Mouse (Mus musculus) ovary, postnatal 10 days (tissue): ENCODE results near the gene Adgrl3.

Experiments
- DNase-seq: peaks from one replicate; pipeline ENCODE4 v3.0.0; 2022; ENCODE audit warnings: low spot score

The Adgrl3 gene

GRCm38 (mm10) chr5:81566577-81566976 is 546.6 kb downstream of the Adgrl3 start:
- no peak for DNase-seq

GRCm38 (mm10) chr5:81568743-81569142 is 548.8 kb downstream of the Adgrl3 start:
- no peak for DNase-seq

- DNase-seq, result no peak
Measured at GRCm38 (mm10) chr5:81582886-81583285, 562.9 kb downstream of the Adgrl3 start.

- DNase-seq, result no peak
Measured at GRCm38 (mm10) chr5:81583425-81583824, 563.5 kb downstream of the Adgrl3 start.

GRCm38 (mm10) chr5:81584945-81585344 is 565.0 kb downstream of the Adgrl3 start:
- DNase-seq, result no peak

GRCm38 (mm10) chr5:81590005-81590694 is 570.2 kb downstream of the Adgrl3 start:
- DNase-seq, result no peak

GRCm38 (mm10) chr5:81591481-81591880 is 571.5 kb downstream of the Adgrl3 start:
- no peak for DNase-seq

GRCm38 (mm10) chr5:81593396-81593995 is 573.6 kb downstream of the Adgrl3 start:
- no peak for DNase-seq

GRCm38 (mm10) chr5:81598041-81598440 is 578.1 kb downstream of the Adgrl3 start:
- DNase-seq, result no peak

GRCm38 (mm10) chr5:81602889-81603288 is 583.0 kb downstream of the Adgrl3 start:
- no peak for DNase-seq

- no peak for DNase-seq
Measured at GRCm38 (mm10) chr5:81605646-81606045, 585.7 kb downstream of the Adgrl3 start.

GRCm38 (mm10) chr5:81610223-81610622 is 590.3 kb downstream of the Adgrl3 start:
- DNase-seq, result no peak

GRCm38 (mm10) chr5:81614674-81615073 is 594.7 kb downstream of the Adgrl3 start:
- DNase-seq, result no peak

GRCm38 (mm10) chr5:81621106-81621505 is 601.2 kb downstream of the Adgrl3 start:
- no peak for DNase-seq

- no peak for DNase-seq
Measured at GRCm38 (mm10) chr5:81621715-81622114, 601.8 kb downstream of the Adgrl3 start.

- no peak for DNase-seq
Measured at GRCm38 (mm10) chr5:81623846-81624245, 603.9 kb downstream of the Adgrl3 start.

- no peak for DNase-seq
Measured at GRCm38 (mm10) chr5:81636169-81636568, 616.2 kb downstream of the Adgrl3 start.

GRCm38 (mm10) chr5:81638422-81638821 is 618.5 kb downstream of the Adgrl3 start:
- DNase-seq, result no peak

- no peak for DNase-seq
Measured at GRCm38 (mm10) chr5:81640118-81640517, 620.2 kb downstream of the Adgrl3 start.

- DNase-seq, result no peak
Measured at GRCm38 (mm10) chr5:81645557-81645956, 625.6 kb downstream of the Adgrl3 start.

GRCm38 (mm10) chr5:81653941-81654340 is 634.0 kb downstream of the Adgrl3 start:
- DNase-seq, result no peak

GRCm38 (mm10) chr5:81661611-81662390 is 641.9 kb downstream of the Adgrl3 start:
- DNase-seq, result no peak

- no peak for DNase-seq
Measured at GRCm38 (mm10) chr5:81671025-81671424, 651.1 kb downstream of the Adgrl3 start.
